Mouse (Mus musculus) brain, embryonic 14.5 days (tissue): ENCODE measurements at regions not wholly inside any gene's neighbourhood (a gene's known extent, or its start where the extent isn't known, plus 50 kb on each side); places are given as distances from the start of the nearest gene placed in this dataset.

Source experiments
- CTCF ChIP-seq: fragments of 200-500 bp; IDR thresholded peaks from 2 replicates; pipeline ENCODE4 v1.5.1; 2012; ENCODE audit warnings: inconsistent platforms, mild to moderate bottlenecking, moderate library complexity, borderline replicate concordance; ENCODE audit not compliant: insufficient read depth, insufficient read length; ENCODE audit errors: extremely low read depth
- POLR2A ChIP-seq: fragments of 200-500 bp; IDR thresholded peaks from 2 replicates; pipeline ENCODE4 v1.6.1; 2012; ENCODE audit warnings: mild to moderate bottlenecking, inconsistent platforms, borderline replicate concordance; ENCODE audit not compliant: poor library complexity, insufficient read depth, insufficient read length, severe bottlenecking; ENCODE audit errors: extremely low read depth

- no peak for TF ChIP-seq CTCF
- no peak for TF ChIP-seq POLR2A
These were observed 237.1 kb upstream of the Dio3 start for GRCm38 (mm10) chr12:110041782-110042181.
